Mouse (Mus musculus): ENCODE data around the gene Ppp1r26. TPM values are rescaled to one million over a fixed set of nuclear protein-coding genes. Genes with fewer than 3 reads are reported as not detected.
"Not testable (repeated sequence)": the region's sequence is repeated elsewhere in the genome, so short reads cannot be mapped to it uniquely, and the experiment has no call there.

Gene Ppp1r26
- polyA plus RNA-seq, 1 experiment from 2014 or later = 0.61 TPM

DNA sequence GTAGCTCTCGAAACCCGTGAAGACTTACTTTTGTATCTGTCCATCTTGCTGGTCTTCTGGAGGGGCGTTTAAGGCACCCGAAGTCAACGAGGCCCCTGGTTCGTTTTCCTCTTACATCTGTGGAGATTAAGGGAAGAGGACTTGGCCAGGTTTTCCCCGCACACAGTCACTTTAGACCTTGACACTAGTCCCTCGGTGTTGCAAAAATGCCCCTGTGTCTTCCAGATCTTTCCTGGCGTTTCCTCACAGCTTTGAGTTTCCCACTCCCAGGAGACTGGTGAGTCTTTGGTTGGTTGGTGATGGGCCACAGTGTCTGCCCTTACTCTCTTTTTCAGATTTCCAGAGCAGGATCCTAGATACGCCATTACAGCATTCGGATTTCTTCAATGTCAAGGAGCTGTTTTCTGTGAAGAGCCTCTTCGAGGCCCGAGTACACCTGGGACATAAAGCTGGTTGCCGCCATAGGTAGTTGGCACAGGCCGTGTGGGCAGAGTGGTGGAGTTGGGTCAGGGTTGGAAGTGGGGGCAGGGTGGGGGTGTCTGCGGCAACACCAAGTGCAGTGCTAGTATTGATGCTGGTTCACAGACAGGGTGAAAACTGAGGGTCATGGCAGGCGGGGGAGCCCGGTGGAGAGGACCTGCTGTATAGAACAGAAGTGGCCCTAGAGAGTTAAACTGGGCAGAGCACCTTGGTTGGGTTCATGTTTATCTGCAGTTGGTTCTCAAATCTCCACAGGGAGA is 22.1 kb downstream of the Ppp1r26 start:
- peak overlapping the region; percentile 74 for H3K4me3 ChIP-seq (ENCODE audit: low read depth, low read length)
- no peak overlapping the region for H3K27ac ChIP-seq (ENCODE audit: low read depth, low read length)
- no peak for ATAC-seq
- 51% methylated on average over 18 of the region's 18 CpGs for WGBS
- H3K27me3 ChIP-seq (replicated peaks; ENCODE audit: control insufficient read depth, insufficient read depth, low read length) = peaks cover 6% of the 10 kb centered on the region; the same call in 1 of the 2 replicates
- H3K4me1 ChIP-seq (replicated peaks; ENCODE audit: control insufficient read depth, insufficient read depth, low read length) = peaks cover 8% of the 10 kb centered on the region; the same call in 1 of the 2 replicates
- H3K9me3 ChIP-seq (ENCODE audit: control insufficient read depth) = no peaks in the 10 kb centered on the region
- no peak for TF ChIP-seq CTCF (IDR thresholded peaks at IDR 0.05; ENCODE audit: low read depth)
- H3K36me3 ChIP-seq (ENCODE audit: control insufficient read depth, insufficient read depth) = peaks cover 23% of the 10 kb centered on the region; the same call in 1 of the 2 replicates
- H3K9ac ChIP-seq (ENCODE audit: low read depth, low read length) = peak overlapping the region; percentile 67
- peak overlapping the region; percentile 76 for H3K4me2 ChIP-seq (replicated peaks; ENCODE audit: low read depth)

DNA sequence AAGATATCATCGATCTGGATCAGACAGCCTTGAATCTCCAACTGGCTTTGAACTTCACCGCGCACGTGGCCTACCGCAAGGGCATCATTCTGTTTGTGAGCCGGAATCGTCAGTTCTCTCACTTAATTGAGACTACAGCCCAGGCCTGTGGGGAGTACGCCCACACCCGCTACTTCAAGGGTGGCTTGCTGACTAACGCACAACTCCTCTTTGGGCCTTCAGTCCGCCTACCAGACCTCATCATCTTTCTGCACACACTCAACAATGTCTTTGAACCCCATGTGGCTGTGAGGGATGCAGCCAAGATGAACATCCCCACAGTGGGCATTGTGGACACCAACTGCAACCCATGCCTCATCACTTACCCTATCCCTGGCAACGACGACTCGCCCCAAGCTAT is 22.9 kb downstream of the Ppp1r26 start:
- peaks cover 23% of the 10 kb centered on the region; the same call in 1 of the 2 replicates for H3K36me3 ChIP-seq (ENCODE audit: control insufficient read depth, insufficient read depth)
- H3K4me2 ChIP-seq (replicated peaks; ENCODE audit: low read depth) = no peak overlapping the region
- no peak overlapping the region for H3K4me3 ChIP-seq (ENCODE audit: low read depth, low read length)
- H3K4me1 ChIP-seq (replicated peaks; ENCODE audit: control insufficient read depth, insufficient read depth, low read length) = peaks cover 8% of the 10 kb centered on the region; the same call in 1 of the 2 replicates
- H3K27me3 ChIP-seq (replicated peaks; ENCODE audit: control insufficient read depth, insufficient read depth, low read length) = peaks cover 4% of the 10 kb centered on the region; the same call in 1 of the 2 replicates
- H3K9me3 ChIP-seq (ENCODE audit: control insufficient read depth) = no peaks in the 10 kb centered on the region
- H3K27ac ChIP-seq (ENCODE audit: low read depth, low read length) = no peak overlapping the region
- ATAC-seq = no peak
- H3K9ac ChIP-seq (ENCODE audit: low read depth, low read length) = no peak overlapping the region
- 96% methylated on average over 14 of the region's 14 CpGs for WGBS
- TF ChIP-seq CTCF (IDR thresholded peaks at IDR 0.05; ENCODE audit: low read depth) = no peak

DNA sequence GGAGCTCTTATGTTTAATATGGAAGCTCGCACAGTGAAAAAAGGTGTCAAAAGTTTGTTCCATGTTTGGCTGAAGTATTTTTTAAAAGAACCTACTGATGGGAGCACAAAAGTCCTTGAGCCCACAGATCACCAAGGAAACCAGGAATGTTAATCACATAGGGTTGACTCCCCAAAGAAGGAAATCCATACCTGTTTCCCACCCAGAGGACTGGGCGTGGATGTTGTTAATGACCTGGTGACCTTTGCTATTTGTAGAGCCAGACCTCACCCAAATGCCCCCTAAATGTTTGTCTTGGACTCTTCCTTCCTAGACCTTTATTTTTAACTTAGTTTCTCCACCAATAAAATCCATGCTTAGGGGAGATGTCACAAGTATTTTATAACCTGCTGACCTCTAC is 24.0 kb downstream of the Ppp1r26 start:
- TF ChIP-seq CTCF (IDR thresholded peaks at IDR 0.05; ENCODE audit: low read depth) = no peak
- H3K27ac ChIP-seq (ENCODE audit: low read depth, low read length) = no peak overlapping the region
- ATAC-seq = no peak
- 78% methylated on average over 2 of the region's 2 CpGs for WGBS
- peaks cover 8% of the 10 kb centered on the region; the same call in 1 of the 2 replicates for H3K4me1 ChIP-seq (replicated peaks; ENCODE audit: control insufficient read depth, insufficient read depth, low read length)
- H3K9ac ChIP-seq (ENCODE audit: low read depth, low read length) = no peak overlapping the region
- no peak overlapping the region for H3K4me3 ChIP-seq (ENCODE audit: low read depth, low read length)
- no peaks in the 10 kb centered on the region for H3K9me3 ChIP-seq (ENCODE audit: control insufficient read depth)
- H3K4me2 ChIP-seq (replicated peaks; ENCODE audit: low read depth) = no peak overlapping the region
- H3K27me3 ChIP-seq (replicated peaks; ENCODE audit: control insufficient read depth, insufficient read depth, low read length) = no peaks in the 10 kb centered on the region
- peaks cover 23% of the 10 kb centered on the region; the same call in 1 of the 2 replicates for H3K36me3 ChIP-seq (ENCODE audit: control insufficient read depth, insufficient read depth)

DNA sequence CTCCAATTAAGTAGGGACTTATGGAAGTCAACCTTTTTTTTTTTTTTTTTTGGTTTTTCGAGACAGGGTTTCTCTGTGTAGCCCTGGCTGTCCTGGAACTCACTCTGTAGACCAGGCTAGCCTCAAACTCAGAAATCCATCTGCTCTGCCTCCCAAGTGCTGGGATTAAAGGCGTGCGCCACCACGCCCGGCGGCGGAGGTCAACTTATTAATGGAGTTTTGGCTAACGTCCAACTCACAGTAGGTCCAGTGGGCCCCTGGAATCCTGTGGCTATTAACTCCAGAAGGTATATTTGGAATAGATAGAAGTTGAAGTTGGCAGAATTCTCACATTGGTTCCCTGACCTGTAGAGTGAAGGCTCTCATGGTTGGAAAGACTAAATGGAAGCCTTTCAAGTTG is 25.4 kb downstream of the Ppp1r26 start:
- WGBS = 89% methylated on average over 8 of the region's 8 CpGs
- H3K4me3 ChIP-seq (ENCODE audit: low read depth, low read length) = not testable (repeated sequence)

DNA sequence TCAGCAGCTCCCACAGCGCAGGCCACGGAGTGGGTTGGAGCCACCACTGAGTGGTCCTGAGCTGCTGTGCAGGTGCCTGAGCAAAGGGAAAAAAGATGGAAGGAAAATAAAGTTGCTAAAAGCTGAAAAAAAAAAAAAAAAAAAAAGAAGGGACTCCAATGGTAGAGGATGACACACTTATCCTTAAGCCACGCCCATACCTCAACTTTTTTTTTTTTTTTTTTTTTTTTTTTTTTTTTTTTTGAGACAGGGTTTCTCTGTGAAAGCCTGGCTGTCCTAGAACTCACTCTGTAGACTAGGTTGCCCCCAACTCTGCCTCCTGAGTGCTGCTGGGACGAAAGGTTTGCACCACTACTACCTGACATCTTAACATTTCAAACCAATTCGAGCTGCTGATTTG is 31.4 kb downstream of the Ppp1r26 start:
- not testable (repeated sequence) for ATAC-seq; H3K27ac ChIP-seq (ENCODE audit: low read depth, low read length); H3K27me3 ChIP-seq (replicated peaks; ENCODE audit: control insufficient read depth, insufficient read depth, low read length); H3K4me3 ChIP-seq (ENCODE audit: low read depth, low read length); H3K9me3 ChIP-seq (ENCODE audit: control insufficient read depth); H3K36me3 ChIP-seq (ENCODE audit: control insufficient read depth, insufficient read depth); H3K4me2 ChIP-seq (replicated peaks; ENCODE audit: low read depth); H3K9ac ChIP-seq (ENCODE audit: low read depth, low read length); H3K4me1 ChIP-seq (replicated peaks; ENCODE audit: control insufficient read depth, insufficient read depth, low read length)
- WGBS = 94% methylated on average over 5 of the region's 5 CpGs

More for the DNA sequence above, 25.4 kb downstream of the Ppp1r26 start:
- H3K9me3 ChIP-seq (ENCODE audit: control insufficient read depth); H3K4me1 ChIP-seq (replicated peaks; ENCODE audit: control insufficient read depth, insufficient read depth, low read length); ATAC-seq; H3K4me2 ChIP-seq (replicated peaks; ENCODE audit: low read depth); H3K27ac ChIP-seq (ENCODE audit: low read depth, low read length); H3K27me3 ChIP-seq (replicated peaks; ENCODE audit: control insufficient read depth, insufficient read depth, low read length); H3K9ac ChIP-seq (ENCODE audit: low read depth, low read length): not testable (repeated sequence)
- H3K36me3 ChIP-seq (ENCODE audit: control insufficient read depth, insufficient read depth) = peaks cover 23% of the 10 kb centered on the region; the same call in 1 of the 2 replicates

DNA sequence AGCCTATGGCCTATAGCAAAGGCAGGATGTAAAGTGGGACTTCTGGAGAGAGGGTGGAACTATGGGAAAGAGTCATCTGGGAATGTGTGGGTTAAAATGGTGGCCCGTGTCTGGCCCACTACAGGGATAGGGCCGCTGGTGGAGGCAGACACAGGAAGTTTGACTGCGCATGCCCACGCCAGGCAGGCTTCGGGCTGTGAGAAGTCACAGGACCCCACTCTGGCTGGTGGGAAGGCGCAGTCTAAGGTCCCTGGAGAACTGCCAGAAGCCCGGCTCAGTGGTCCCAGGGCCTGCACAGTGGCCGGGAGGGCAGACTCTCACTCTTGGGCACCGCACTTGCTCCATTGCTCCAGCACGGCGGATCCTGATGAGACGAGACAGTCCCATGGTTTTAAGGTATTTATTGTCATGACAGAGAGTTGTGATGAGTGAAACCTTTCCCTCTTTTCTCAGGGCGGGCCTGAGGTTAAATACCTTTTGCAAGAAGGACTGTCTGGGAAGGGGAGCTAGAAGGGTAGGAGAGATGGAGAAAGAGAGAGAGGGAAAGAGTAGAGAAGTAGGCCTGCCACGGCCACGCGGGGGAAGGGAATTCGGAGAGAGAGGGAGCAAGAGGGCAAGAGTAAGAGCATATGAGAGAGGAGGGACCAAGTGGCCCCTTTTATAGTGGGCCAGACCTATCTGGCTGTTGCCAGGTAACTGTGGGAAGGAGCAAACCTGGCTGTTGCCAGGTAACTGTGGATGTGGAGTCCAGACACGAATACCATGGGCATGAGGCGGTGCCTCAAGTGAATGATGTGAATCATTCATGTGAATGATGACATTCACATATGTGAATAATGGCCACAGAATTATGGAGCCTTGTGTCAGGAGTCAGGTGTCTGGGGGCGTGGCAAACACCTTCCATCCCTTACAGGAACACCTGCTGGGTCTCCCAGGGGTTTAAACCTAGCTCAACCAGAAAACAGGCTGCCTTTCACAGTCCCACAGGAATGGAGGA is 32.9 kb downstream of the Ppp1r26 start:
- TF ChIP-seq CTCF (IDR thresholded peaks at IDR 0.05; ENCODE audit: low read depth) = no peak
- no peak; the same call in 1 of the 2 replicates for ATAC-seq
- H3K4me1 ChIP-seq (replicated peaks; ENCODE audit: control insufficient read depth, insufficient read depth, low read length) = no peaks in the 10 kb centered on the region
- H3K36me3 ChIP-seq (ENCODE audit: control insufficient read depth, insufficient read depth) = no peaks in the 10 kb centered on the region
- peak overlapping the region; percentile 30 for H3K4me3 ChIP-seq (ENCODE audit: low read depth, low read length)
- H3K9ac ChIP-seq (ENCODE audit: low read depth, low read length) = peak overlapping the region; percentile 42
- no peaks in the 10 kb centered on the region for H3K9me3 ChIP-seq (ENCODE audit: control insufficient read depth)
- peak overlapping the region; percentile 49 for H3K4me2 ChIP-seq (replicated peaks; ENCODE audit: low read depth)
- WGBS = 49% methylated on average over 20 of the region's 20 CpGs
- peak overlapping the region; percentile 7; the same call in 1 of the 2 replicates for H3K27ac ChIP-seq (ENCODE audit: low read depth, low read length)
- H3K27me3 ChIP-seq (replicated peaks; ENCODE audit: control insufficient read depth, insufficient read depth, low read length) = no peaks in the 10 kb centered on the region

All from intestine, postnatal 0 days (tissue).